Mouse (Mus musculus) heart, embryonic 13.5 days (tissue): ENCODE results near the gene Sos1. TPM values are rescaled to one million over a fixed set of nuclear protein-coding genes. Genes with fewer than 3 reads are reported as not detected.
"Not testable (repeated sequence)": the region's sequence is repeated elsewhere in the genome, so short reads cannot be mapped to it uniquely, and the experiment has no call there.

Source experiments
- ATAC-seq: fragments of 200-750 bp; cut with Nextera tagmentation; 2 replicates; pipeline ENCODE4 v1.8.0; 2017; ENCODE audit warnings: moderate TSS enrichment; ENCODE audit not compliant: insufficient number of reproducible peaks, low FRiP score, low TSS enrichment; ENCODE audit errors: extremely low read depth
- H3K27ac ChIP-seq: fragments of 300-500 bp; sonication (generic); replicated peaks from 2 replicates; pipeline ENCODE4 v1.5.1; 2015; ENCODE audit warnings: moderate library complexity, mild to moderate bottlenecking, inconsistent platforms
- H3K27me3 ChIP-seq: fragments of 300-500 bp; sonication (generic); replicated peaks from 2 replicates; pipeline ENCODE4 v1.6.1; 2015; ENCODE audit warnings: mild to moderate bottlenecking, inconsistent platforms
- H3K36me3 ChIP-seq: fragments of 300-500 bp; sonication (generic); 2 replicates; pipeline ENCODE4 v1.6.1; 2015; ENCODE audit warnings: mild to moderate bottlenecking, inconsistent platforms
- H3K4me1 ChIP-seq: fragments of 300-500 bp; sonication (generic); 2 replicates; pipeline ENCODE4 v1.6.1; 2015; ENCODE audit warnings: inconsistent platforms
- H3K4me2 ChIP-seq: fragments of 300-500 bp; sonication (generic); 2 replicates; pipeline ENCODE4 v1.6.1; 2015; ENCODE audit warnings: inconsistent platforms, mild to moderate bottlenecking, moderate library complexity
- H3K4me3 ChIP-seq: fragments of 300-500 bp; sonication (generic); 2 replicates; pipeline ENCODE4 v1.5.1; 2015; ENCODE audit warnings: moderate library complexity, mild to moderate bottlenecking, inconsistent platforms
- H3K9ac ChIP-seq: fragments of 300-500 bp; sonication (generic); 2 replicates; pipeline ENCODE4 v1.6.1; 2015; ENCODE audit warnings: inconsistent platforms, mild to moderate bottlenecking, moderate library complexity
- H3K9me3 ChIP-seq: fragments of 300-500 bp; sonication (generic); 2 replicates; pipeline ENCODE4 v1.6.1; 2016; ENCODE audit warnings: inconsistent platforms
- WGBS: fragments of 180-500 bp; shearing (Covaris S2); methylation state at CpG from one replicate; pipeline ENCODE4 v1.1.7; 2015; ENCODE audit warnings: mixed read lengths; 5-methylcytosine and 5-hydroxymethylcytosine counted together
- polyA plus RNA-seq: library from polyadenylated mRNA; unstranded; fragments of >200 nt; fragmentation: Nextera tagmentation; extraction: Ambion mirVana; gene quantifications from 2 replicates; pipeline ENCODE4 v1.2.1, GENCODE M21; 2015

Gene Sos1
- polyA plus RNA-seq, 1 experiment from 2014 or later = 2.2 TPM

DNA sequence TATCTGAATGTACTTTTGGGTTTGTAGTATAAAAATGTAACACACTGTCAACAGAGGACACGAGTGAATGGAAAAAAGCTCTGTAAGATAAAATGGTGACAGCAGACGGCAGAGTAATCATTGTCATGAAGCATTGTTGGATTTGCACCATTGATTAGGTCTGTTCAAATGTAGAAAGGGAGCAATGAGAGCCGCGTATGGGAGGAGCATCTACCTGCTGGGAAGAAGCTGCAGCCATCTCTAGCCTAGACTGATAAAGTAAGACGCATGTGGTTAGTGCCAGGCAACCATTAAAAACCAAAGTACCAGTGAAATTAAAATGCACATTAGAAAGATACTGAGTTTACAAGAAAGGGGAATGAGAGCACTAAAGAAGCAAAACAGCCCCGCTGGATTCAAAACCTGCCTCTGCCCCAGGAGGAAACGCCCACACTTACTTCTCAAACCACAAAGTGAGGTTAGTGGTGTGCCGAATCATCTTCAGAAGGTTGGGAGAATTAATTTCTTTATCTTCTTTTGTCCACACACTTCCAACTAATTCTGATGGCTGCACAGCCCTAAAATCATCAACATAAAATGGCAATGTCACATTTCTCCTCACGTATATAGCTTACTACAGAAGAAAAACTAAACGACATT, 61.6 kb downstream of the Sos1 start:
- 82% methylated on average over 10 of the region's 10 CpGs for WGBS
- peaks cover 77% of the 10 kb centered on the region for H3K36me3 ChIP-seq
- no peak for ATAC-seq

DNA sequence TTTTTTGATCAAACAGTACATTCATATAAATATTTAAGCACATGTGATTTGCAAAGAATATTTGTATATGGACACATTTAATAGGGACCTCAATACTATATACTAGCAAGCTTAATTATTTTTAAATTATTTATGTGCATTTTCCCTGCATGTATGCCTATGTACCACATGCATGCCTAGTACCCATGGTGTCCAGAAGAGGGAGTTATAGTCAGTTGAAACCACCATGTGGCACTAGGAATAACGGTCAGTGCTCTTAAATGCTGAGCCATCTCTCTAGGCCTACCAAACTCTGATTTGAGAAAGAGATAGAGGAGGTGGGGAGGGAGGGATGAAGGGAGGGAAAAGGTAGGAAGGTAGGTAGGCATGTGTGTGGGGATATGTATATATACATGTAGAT, 69.1 kb downstream of the Sos1 start:
- WGBS = 63% methylated on average over 1 of the region's 1 CpGs
- H3K36me3 ChIP-seq = peaks cover 88% of the 10 kb centered on the region

More for the DNA sequence above, 61.6 kb downstream of the Sos1 start:
- Histone ChIP-seq H3K27me3 (no peaks in the 10 kb centered on the region), H3K4me3 (no peak overlapping the region), H3K9me3 (no peaks in the 10 kb centered on the region), H3K9ac (no peak overlapping the region), H3K4me1 (no peaks in the 10 kb centered on the region), H3K4me2 (no peak overlapping the region), H3K27ac (no peak overlapping the region)

DNA sequence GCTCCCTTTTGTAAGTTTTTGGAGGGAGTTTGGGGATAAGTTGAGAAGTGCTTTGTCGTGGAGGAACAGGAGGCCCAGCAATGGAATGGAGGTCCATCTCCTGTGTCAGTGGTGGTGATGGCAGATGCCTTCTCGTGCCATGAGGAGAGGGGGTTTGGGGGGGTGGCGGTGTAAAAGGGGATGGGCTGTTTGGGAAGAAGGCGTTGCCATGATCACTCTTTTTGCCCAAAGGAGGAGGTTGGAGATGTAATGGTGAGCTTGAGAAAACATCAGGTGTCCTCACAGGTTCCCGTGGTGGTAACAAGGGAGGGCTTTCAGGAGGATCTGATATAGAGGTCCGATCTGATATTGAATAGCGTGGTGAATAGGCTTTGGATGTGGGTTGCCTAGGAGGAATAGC, 82.0 kb downstream of the Sos1 start:
- peaks cover 51% of the 10 kb centered on the region for H3K36me3 ChIP-seq
- ATAC-seq = no peak
- no peaks in the 10 kb centered on the region for H3K27me3 ChIP-seq
- no peak overlapping the region for H3K9ac ChIP-seq
- H3K4me1 ChIP-seq = no peaks in the 10 kb centered on the region
- no peak overlapping the region for H3K27ac ChIP-seq
- no peaks in the 10 kb centered on the region for H3K9me3 ChIP-seq
- 87% methylated on average over 7 of the region's 7 CpGs for WGBS
- no peak overlapping the region for H3K4me3 ChIP-seq
- no peak overlapping the region for H3K4me2 ChIP-seq

More for the DNA sequence above, 69.1 kb downstream of the Sos1 start:
- Histone ChIP-seq H3K9ac (no peak overlapping the region), H3K27me3 (no peaks in the 10 kb centered on the region), H3K4me3 (no peak overlapping the region), H3K9me3 (no peaks in the 10 kb centered on the region), H3K4me2 (no peak overlapping the region), H3K4me1 (no peaks in the 10 kb centered on the region), H3K27ac (no peak overlapping the region)
- no peak for ATAC-seq

DNA sequence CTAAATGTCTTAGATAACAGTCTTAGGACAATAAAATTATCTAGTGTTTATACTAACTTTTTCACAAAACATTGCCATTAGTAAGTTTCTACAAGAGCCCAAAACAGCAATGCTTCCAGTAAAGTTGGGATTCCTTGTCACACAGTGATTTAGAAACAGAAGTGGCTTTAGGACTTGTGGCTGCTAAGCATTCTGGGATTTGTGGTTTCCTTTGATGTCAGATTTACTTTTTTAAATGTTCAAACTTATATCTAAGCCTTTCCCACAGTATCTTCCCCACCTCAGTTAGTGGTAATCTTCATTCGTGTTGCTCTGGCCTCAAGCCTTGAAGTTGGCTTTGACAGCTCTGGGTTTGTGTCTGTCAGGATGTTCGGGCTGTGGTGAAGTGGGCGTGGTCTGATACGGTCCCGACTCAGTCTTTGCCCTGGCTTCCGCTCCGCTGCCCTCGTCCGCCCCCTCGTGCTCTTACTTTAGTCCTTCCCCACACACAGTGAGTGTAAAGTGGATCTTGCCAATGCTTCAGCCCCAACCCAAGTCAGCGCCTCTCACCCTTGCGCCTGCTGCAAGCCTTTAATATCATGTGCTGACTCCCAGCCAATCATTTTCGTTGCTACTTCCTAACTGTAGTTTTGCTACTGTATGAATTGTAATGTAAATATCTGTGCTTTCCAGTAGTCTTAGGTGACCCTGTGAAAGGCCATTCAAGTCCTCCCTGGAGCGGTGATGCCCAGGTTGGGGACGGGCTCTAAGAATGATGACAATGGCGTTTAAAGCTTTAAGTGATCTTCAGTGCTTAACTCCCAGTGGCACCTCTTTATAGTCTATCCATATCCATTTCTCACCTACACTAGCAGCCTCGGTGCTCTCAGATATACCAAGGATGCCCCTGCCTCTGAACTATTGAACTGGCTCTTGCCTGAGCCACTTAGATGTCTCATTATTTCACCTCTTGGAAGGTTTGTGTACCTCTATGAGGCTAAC, 88.5 kb downstream of the Sos1 start:
- peak overlapping the region; percentile 77 for H3K4me2 ChIP-seq
- 11% methylated on average over 17 of the region's 17 CpGs for WGBS
- no peak overlapping the region for H3K27ac ChIP-seq
- no peaks in the 10 kb centered on the region for H3K27me3 ChIP-seq
- H3K9ac ChIP-seq = peak overlapping the region; percentile 75
- H3K4me1 ChIP-seq = 0 out of 2 replicates have a peak, but pooled peaks cover 3% of the 10 kb centered on the region
- peaks cover 3% of the 10 kb centered on the region; the same call in 1 of the 2 replicates for H3K36me3 ChIP-seq
- peak overlapping the region; percentile 55 for H3K4me3 ChIP-seq
- peak; percentile 61; the same call in 1 of the 2 replicates for ATAC-seq
- no peaks in the 10 kb centered on the region for H3K9me3 ChIP-seq

DNA sequence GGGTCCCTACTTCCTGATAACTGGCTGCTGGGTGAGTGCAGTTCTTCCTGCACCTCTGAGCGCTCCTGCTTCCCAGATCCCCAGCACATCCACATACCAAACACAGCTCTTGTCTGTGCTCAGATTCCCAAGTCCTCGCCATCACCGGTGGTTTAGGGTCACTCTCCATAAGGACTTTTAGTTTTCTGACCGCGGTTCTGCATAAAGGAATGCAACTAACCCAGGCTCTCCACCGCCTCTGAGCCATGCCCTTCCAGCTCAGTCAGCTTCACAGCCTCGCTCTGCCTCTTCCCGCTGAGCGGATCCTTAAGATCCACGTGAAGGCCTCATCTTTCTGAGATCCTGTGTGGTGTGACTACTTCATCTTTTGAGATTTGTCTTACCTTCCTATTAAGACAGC, 90.2 kb downstream of the Sos1 start:
- Histone ChIP-seq H3K27me3 (no peaks in the 10 kb centered on the region), H3K9ac (no peak overlapping the region), H3K4me1 (0 out of 2 replicates have a peak, but pooled peaks cover 3% of the 10 kb centered on the region), H3K4me3 (no peak overlapping the region), H3K27ac (no peak overlapping the region), H3K36me3 (no peaks in the 10 kb centered on the region), H3K4me2 (no peak overlapping the region), H3K9me3 (no peaks in the 10 kb centered on the region)
- 55% methylated on average over 10 of the region's 10 CpGs for WGBS
- ATAC-seq = no peak

DNA sequence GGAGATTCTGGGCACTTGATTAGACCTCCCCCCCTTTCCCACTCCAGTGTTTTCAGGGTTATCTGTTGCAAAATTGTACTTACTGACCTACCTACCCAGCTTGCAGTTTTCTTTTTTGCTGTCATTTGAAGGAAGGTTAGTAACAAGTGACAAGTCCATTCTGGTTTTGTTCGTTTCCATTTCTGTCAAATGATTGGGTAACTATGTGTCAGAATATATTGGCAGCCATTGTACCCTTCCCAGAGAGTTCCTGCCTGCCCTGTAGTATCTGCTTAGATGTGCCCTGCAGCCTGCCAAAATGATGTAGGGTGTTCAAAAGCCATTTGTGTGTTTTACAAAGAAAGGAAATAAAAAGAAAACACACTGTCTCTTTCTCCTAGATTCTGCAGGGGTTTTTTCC, 94.6 kb downstream of the Sos1 start:
- Histone ChIP-seq H3K9me3 (no peaks in the 10 kb centered on the region), H3K27ac (no peak overlapping the region), H3K9ac (no peak overlapping the region), H3K27me3 (0 out of 2 replicates have a peak, but pooled peaks cover 3% of the 10 kb centered on the region), H3K4me2 (no peak overlapping the region), H3K4me3 (no peak overlapping the region), H3K4me1 (no peaks in the 10 kb centered on the region), H3K36me3 (no peaks in the 10 kb centered on the region)
- WGBS = 53% methylated on average over 1 of the region's 1 CpGs
- ATAC-seq = no peak

DNA sequence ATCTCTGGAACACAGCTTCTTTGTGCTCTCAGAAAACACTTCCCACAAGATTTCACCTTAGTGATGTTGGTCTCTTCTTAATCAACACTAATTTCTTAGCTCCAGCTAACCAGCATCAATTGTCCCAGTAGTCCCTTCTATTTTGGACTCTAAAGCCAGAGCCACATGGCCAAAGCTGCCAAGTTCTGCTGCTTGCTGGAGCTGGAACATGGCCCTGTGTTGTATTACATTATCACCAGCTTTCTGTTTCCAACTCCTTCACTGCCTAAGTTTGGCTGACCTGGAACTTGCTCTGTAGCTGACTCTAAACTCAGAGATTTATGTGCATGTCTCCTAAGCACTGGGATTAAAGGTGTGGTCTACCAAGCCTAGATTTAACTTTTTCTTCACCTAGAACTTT, 101.9 kb downstream of the Sos1 start:
- not testable (repeated sequence) for H3K4me3 ChIP-seq, H3K9me3 ChIP-seq, H3K27ac ChIP-seq, H3K36me3 ChIP-seq, H3K9ac ChIP-seq, H3K4me1 ChIP-seq, ATAC-seq, H3K27me3 ChIP-seq, H3K4me2 ChIP-seq

DNA sequence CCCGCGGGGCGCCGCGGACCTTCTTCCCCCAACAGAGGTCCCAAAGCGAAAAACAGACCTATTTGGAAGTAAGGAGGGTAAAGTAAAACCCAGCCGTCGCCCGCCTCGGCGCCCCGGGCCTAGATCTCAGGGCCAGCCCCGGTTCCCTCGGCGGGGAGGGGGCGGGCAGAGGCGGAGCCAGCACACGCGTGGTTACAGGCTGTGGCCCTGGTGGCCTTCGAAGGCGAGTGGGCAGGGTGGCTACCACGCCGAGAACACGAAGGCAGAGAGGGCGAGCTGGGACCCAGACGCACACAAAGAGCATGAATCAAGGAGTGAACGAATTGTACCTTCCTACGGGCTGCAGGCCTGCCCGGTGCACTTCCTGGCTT, 106.5 kb downstream of the Sos1 start:
- Histone ChIP-seq H3K27ac (0 out of 2 replicates have a peak overlapping the region, but pooled peaks have one; percentile 8), H3K4me1 (peaks cover 11% of the 10 kb centered on the region), H3K27me3 (0 out of 2 replicates have a peak, but pooled peaks cover 9% of the 10 kb centered on the region), H3K36me3 (no peaks in the 10 kb centered on the region), H3K9ac (peak overlapping the region; percentile 87), H3K4me3 (peak overlapping the region; percentile 53), H3K4me2 (peak overlapping the region; percentile 90), H3K9me3 (no peaks in the 10 kb centered on the region)
- no peak for ATAC-seq
- WGBS = 20% methylated on average over 29 of the region's 29 CpGs

DNA sequence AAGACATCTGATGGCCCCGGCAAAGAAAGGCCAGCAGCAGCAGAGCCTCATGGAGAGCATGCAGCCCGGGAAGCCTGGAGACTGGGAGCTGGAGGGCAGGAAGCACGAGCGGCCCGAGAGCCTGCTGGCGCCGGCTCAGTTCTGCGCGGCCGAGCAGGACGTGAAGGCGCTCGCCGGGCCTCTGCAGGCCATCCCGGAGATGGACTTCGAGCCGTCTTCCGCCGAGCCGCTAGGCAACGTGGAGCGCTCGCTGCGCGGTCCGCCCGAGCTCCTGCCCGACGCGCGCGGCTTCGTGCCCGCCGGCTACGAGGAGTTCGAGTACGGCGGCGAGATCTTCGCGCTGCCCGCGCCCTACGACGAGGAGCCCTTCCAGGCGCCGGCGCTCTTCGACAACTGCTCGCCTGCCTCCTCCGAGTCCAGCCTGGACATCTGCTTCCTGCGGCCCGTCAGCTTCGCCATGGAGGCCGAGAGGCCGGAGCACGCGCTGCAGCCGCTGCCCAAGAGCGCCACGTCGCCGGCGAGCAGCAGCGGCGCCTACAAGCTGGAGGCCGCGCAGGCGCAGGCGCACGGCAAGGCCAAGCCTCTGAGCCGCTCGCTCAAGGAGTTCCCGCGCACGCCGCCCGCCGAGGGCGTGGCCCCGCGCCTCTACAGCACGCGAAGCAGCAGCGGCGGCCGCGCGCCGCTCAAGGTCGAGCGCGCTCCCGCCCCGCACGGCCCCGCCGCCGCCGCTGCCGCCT, 107.1 kb downstream of the Sos1 start, which contains the start of gene Gm10190:
Gene Gm10190 (minus strand): TSS at position 553 of the 737 bp plus-strand sequence.
- Histone ChIP-seq H3K27ac (peak within 1 kb of the TSS; percentile 70), H3K4me3 (peak within 1 kb of the TSS; percentile 53), H3K36me3 (no peaks in the 10 kb centered on the region), H3K27me3 (0 out of 2 replicates have a peak, but pooled peaks cover 9% of the 10 kb centered on the region), H3K4me1 (peaks cover 11% of the 10 kb centered on the region), H3K9ac (peak within 1 kb of the TSS; percentile 87), H3K9me3 (no peaks in the 10 kb centered on the region), H3K4me2 (peak within 1 kb of the TSS; percentile 90)
- peak; percentile 93 for ATAC-seq
- 5% methylated on average over 88 of the region's 102 CpGs for WGBS

DNA sequence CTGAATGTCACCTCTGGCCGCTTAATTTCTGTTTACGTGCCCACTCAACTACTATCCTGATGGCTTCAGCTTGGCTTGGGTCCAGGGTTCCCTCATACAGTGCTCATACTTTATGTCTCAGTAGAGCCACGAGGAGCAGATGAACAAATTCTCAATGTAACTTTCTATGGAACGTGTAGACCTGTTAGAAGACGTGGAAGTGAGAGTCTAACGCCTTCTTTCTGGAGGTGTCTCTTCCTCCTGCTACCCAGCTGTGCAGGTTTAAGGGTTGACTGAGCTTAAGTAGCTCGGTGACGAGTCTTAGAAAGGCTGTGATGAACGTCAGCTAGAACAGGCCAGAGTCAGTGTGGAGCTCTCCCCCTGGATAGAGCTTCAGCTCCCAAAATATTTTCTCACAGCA, 111.6 kb downstream of the Sos1 start:
- H3K27ac ChIP-seq = no peak overlapping the region
- H3K9me3 ChIP-seq = no peaks in the 10 kb centered on the region
- no peak overlapping the region for H3K4me2 ChIP-seq
- 63% methylated on average over 9 of the region's 9 CpGs for WGBS
- no peaks in the 10 kb centered on the region for H3K36me3 ChIP-seq
- 0 out of 2 replicates have a peak, but pooled peaks cover 5% of the 10 kb centered on the region for H3K27me3 ChIP-seq
- peaks cover 7% of the 10 kb centered on the region for H3K4me1 ChIP-seq
- ATAC-seq = no peak
- no peak overlapping the region for H3K9ac ChIP-seq
- H3K4me3 ChIP-seq = no peak overlapping the region

DNA sequence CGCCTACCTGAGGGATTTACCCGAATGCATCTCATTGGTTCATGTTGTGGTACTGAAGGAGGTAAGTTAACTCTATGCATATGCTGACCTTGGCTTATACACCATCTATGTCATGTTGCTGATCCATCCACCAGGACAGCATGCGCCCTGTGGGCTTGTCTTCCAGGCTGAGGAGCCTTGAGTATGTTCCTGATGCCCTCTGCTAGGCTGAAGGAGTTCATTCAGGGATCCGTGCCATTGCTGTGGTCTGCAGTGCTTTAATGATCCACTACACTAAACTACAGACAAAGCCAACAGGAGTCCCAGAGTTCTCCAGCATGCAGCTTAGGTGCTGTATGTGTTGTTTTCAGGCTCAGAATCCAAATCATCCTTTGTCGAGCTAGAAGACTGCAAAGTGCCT, 113.0 kb downstream of the Sos1 start:
- no peak overlapping the region for H3K9ac ChIP-seq
- ATAC-seq = no peak
- H3K9me3 ChIP-seq = no peaks in the 10 kb centered on the region
- WGBS = 78% methylated on average over 5 of the region's 5 CpGs
- no peaks in the 10 kb centered on the region for H3K36me3 ChIP-seq
- H3K27me3 ChIP-seq = 0 out of 2 replicates have a peak, but pooled peaks cover 5% of the 10 kb centered on the region
- no peak overlapping the region for H3K4me3 ChIP-seq
- no peaks in the 10 kb centered on the region for H3K4me1 ChIP-seq
- H3K27ac ChIP-seq = no peak overlapping the region
- H3K4me2 ChIP-seq = no peak overlapping the region
